Mouse (Mus musculus): ENCODE data around the gene Xrcc3.

GRCm38 (mm10) chr12:111757561-111758325, 55.9 kb downstream of the Xrcc3 start:
- no peak for TF ChIP-seq CTCF (IDR thresholded peaks at IDR 0.05; ENCODE audit: low read depth)
- TF ChIP-seq EP300 (optimal IDR thresholded peaks at IDR 0.05): no peak
